Mouse (Mus musculus): ENCODE results near the gene Cacna1c. TPM values are rescaled to one million over a fixed set of nuclear protein-coding genes. Genes with fewer than 3 reads are reported as not detected.

Gene Cacna1c
- polyA plus RNA-seq, 1 experiment from 2014 or later, result 4.8 TPM

DNA sequence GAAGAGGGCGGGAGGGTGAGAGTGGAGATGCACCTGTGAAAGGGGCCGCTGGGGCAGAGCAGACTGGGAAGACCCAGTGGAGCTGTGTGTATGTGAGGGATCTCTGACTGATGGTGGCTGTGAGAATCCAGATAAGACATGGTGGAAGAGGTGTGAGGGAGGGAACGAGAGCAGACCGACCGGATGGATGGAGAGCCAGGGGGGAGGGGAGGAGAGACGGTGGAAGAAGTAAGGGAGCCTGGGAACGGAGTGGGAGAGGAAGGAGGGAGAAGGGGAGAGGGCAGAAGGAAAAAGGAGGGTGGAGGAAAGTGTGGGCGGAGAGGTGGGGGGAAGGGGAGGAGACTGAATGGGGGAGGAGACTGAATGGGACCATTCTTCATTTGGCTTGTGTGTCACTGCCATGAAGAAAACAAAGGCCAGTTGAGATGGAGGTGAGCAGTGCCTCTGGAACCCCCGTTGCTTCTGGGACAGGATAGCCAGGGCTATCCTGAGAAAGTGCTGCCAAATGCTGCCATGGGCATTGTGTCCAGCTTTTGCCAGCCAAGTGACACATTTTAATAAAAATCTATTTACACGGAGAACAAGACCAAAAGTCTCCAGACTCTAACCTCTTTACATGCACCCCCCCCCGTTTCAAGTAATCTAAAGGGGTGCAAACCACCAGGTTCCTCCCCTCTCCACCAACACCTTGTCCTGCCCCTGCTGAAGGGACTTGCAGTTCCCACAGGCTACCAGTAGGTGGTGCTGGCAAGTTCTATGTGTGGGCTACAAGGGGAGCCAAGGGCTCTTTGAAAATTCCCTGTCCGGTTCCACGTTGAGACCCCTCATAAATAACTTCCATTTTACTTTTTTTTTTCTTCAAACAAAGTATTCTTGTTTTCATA lies 273.6 kb downstream of the Cacna1c start:
- no peak overlapping the region for H3K27ac ChIP-seq (ENCODE audit: low read length)
- DNase-seq (ENCODE audit: low spot score), result peak; percentile 83
- no peak overlapping the region for H3K4me2 ChIP-seq (replicated peaks; ENCODE audit: low read depth, low read length)
- 11% methylated on average over 13 of the region's 13 CpGs for WGBS
- H3K27me3 ChIP-seq (replicated peaks; ENCODE audit: insufficient read depth, low read length), result no peaks in the 10 kb centered on the region
- H3K36me3 ChIP-seq (ENCODE audit: insufficient read depth, low read length), result no peaks in the 10 kb centered on the region
- no peak overlapping the region for H3K9ac ChIP-seq (replicated peaks; ENCODE audit: low read depth)
- ATAC-seq, result peak; percentile 76
- no peaks in the 10 kb centered on the region for H3K9me3 ChIP-seq (ENCODE audit: low read length)
- no peak overlapping the region for H3K4me3 ChIP-seq (ENCODE audit: low read depth, low read length)
- peaks cover 6% of the 10 kb centered on the region; the same call in 1 of the 2 replicates for H3K4me1 ChIP-seq (ENCODE audit: insufficient read depth, low read depth, low read length)
- TF ChIP-seq CTCF (IDR thresholded peaks at IDR 0.05) (peak; percentile 97), EP300 (IDR thresholded peaks at IDR 0.05) (no peak)

GRCm38 (mm10) chr6:118908176-118908575 lies 288.0 kb downstream of the Cacna1c start:
- H3K27me3 ChIP-seq (replicated peaks; ENCODE audit: insufficient read depth, low read length), result no peaks in the 10 kb centered on the region
- TF ChIP-seq EP300 (IDR thresholded peaks at IDR 0.05), result no peak
- TF ChIP-seq CTCF (IDR thresholded peaks at IDR 0.05), result no peak
- H3K9me3 ChIP-seq (ENCODE audit: low read length), result no peaks in the 10 kb centered on the region
- ATAC-seq (no peak), DNase-seq (ENCODE audit: low spot score) (no peak)
- WGBS, result 68% methylated on average over 4 of the region's 4 CpGs
- no peak overlapping the region for H3K4me3 ChIP-seq (ENCODE audit: low read depth, low read length)
- no peak overlapping the region for H3K4me2 ChIP-seq (replicated peaks; ENCODE audit: low read depth, low read length)
- H3K9ac ChIP-seq (replicated peaks; ENCODE audit: low read depth), result no peak overlapping the region
- H3K27ac ChIP-seq (ENCODE audit: low read length), result no peak overlapping the region
- no peaks in the 10 kb centered on the region for H3K36me3 ChIP-seq (ENCODE audit: insufficient read depth, low read length)
- H3K4me1 ChIP-seq (ENCODE audit: insufficient read depth, low read depth, low read length), result no peaks in the 10 kb centered on the region

- H3K4me2 ChIP-seq (replicated peaks; ENCODE audit: low read depth, low read length), result no peak overlapping the region
- H3K4me1 ChIP-seq (ENCODE audit: insufficient read depth, low read depth, low read length), result no peaks in the 10 kb centered on the region
- no peaks in the 10 kb centered on the region for H3K27me3 ChIP-seq (replicated peaks; ENCODE audit: insufficient read depth, low read length)
- no peaks in the 10 kb centered on the region for H3K9me3 ChIP-seq (ENCODE audit: low read length)
- no peak overlapping the region for H3K27ac ChIP-seq (ENCODE audit: low read length)
- TF ChIP-seq CTCF (IDR thresholded peaks at IDR 0.05) (no peak), EP300 (IDR thresholded peaks at IDR 0.05) (no peak)
- no peak for ATAC-seq
- H3K9ac ChIP-seq (replicated peaks; ENCODE audit: low read depth), result no peak overlapping the region
- 28% methylated on average over 1 of the region's 1 CpGs for WGBS
- no peaks in the 10 kb centered on the region for H3K36me3 ChIP-seq (ENCODE audit: insufficient read depth, low read length)
- DNase-seq (ENCODE audit: low spot score), result no peak
- H3K4me3 ChIP-seq (ENCODE audit: low read depth, low read length), result no peak overlapping the region
Measured at GRCm38 (mm10) chr6:118907704-118908103, 288.5 kb downstream of the Cacna1c start.

DNA sequence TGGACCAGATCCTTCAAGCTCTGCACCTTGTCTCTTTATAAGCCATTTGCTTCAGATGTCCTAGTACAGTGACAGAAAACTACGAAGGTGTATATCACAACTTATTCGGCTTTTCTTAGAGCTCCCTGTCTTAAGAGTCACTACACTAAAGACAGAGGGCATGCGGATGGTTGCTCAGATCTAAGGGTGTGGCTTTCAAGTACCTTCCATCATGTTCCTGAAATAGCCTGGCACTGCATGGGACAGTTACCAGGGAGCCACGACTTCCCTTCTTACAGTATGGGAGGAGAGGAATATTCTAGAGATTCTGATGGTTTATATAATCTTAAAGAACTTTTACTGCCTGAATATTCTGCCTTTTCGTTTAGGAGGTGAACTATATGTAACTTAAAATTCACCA lies 289.3 kb downstream of the Cacna1c start:
- no peak overlapping the region for H3K9ac ChIP-seq (replicated peaks; ENCODE audit: low read depth)
- H3K36me3 ChIP-seq (ENCODE audit: insufficient read depth, low read length), result no peaks in the 10 kb centered on the region
- no peak for ATAC-seq
- no peaks in the 10 kb centered on the region for H3K4me1 ChIP-seq (ENCODE audit: insufficient read depth, low read depth, low read length)
- no peak for DNase-seq (ENCODE audit: low spot score)
- H3K27me3 ChIP-seq (replicated peaks; ENCODE audit: insufficient read depth, low read length), result no peaks in the 10 kb centered on the region
- no peak overlapping the region for H3K27ac ChIP-seq (ENCODE audit: low read length)
- 73% methylated on average over 5 of the region's 5 CpGs for WGBS
- H3K9me3 ChIP-seq (ENCODE audit: low read length), result no peaks in the 10 kb centered on the region
- H3K4me3 ChIP-seq (ENCODE audit: low read depth, low read length), result no peak overlapping the region
- TF ChIP-seq CTCF (IDR thresholded peaks at IDR 0.05), result no peak
- no peak overlapping the region for H3K4me2 ChIP-seq (replicated peaks; ENCODE audit: low read depth, low read length)

DNA sequence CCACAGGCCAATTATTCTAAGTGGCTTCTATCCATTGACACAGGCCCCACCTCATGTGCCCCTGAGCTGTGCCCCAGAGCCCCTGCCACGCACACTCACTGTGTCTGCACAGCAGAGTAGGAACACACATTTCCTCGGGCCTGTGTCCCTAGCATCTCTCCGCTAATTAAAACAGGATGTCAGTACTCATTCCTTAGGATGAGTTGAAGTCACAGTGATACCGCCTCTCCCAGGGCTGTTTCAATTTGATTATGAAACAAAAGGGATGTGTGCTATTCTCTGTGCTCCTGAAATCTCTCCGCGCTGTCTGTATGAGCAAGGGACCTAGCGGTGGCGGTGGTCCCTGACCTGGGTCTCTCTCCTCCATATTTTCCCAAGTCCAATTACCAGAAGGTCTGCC lies 296.5 kb downstream of the Cacna1c start:
- no peak overlapping the region for H3K4me3 ChIP-seq (ENCODE audit: low read depth, low read length)
- WGBS, result 83% methylated on average over 8 of the region's 8 CpGs
- no peak for TF ChIP-seq EP300 (IDR thresholded peaks at IDR 0.05)
- TF ChIP-seq CTCF (IDR thresholded peaks at IDR 0.05), result no peak
- no peak overlapping the region for H3K9ac ChIP-seq (replicated peaks; ENCODE audit: low read depth)
- H3K27me3 ChIP-seq (replicated peaks; ENCODE audit: insufficient read depth, low read length), result no peaks in the 10 kb centered on the region
- H3K27ac ChIP-seq (ENCODE audit: low read length), result no peak overlapping the region
- H3K4me1 ChIP-seq (ENCODE audit: insufficient read depth, low read depth, low read length), result no peaks in the 10 kb centered on the region
- H3K36me3 ChIP-seq (ENCODE audit: insufficient read depth, low read length), result no peaks in the 10 kb centered on the region
- H3K4me2 ChIP-seq (replicated peaks; ENCODE audit: low read depth, low read length), result no peak overlapping the region
- ATAC-seq (no peak), DNase-seq (ENCODE audit: low spot score) (no peak)
- H3K9me3 ChIP-seq (ENCODE audit: low read length), result no peaks in the 10 kb centered on the region

DNA sequence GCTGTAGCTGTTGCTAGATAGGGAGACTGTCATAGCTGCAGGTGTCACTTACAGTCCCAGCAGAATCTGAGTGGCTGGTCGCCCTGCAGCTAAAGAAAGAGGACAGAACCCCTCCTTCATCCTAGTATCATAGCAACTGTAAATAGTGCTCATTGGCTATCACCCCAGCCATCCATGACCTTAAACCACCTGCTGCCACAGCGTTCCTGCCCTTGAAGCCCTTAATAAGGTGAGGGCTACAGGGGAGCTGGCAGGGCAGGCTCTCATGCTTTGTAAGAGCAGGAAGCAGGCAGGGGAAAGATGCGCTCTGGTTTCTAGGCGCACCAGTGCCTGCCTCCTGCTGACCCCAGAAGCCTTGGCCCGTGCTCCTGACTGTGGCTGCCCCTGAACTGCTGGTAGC lies 299.1 kb downstream of the Cacna1c start:
- no peaks in the 10 kb centered on the region for H3K36me3 ChIP-seq (ENCODE audit: insufficient read depth, low read length)
- no peaks in the 10 kb centered on the region for H3K9me3 ChIP-seq (ENCODE audit: low read length)
- no peak overlapping the region for H3K4me3 ChIP-seq (ENCODE audit: low read depth, low read length)
- H3K27ac ChIP-seq (ENCODE audit: low read length), result no peak overlapping the region
- H3K27me3 ChIP-seq (replicated peaks; ENCODE audit: insufficient read depth, low read length), result no peaks in the 10 kb centered on the region
- no peaks in the 10 kb centered on the region for H3K4me1 ChIP-seq (ENCODE audit: insufficient read depth, low read depth, low read length)
- no peak overlapping the region for H3K4me2 ChIP-seq (replicated peaks; ENCODE audit: low read depth, low read length)
- TF ChIP-seq CTCF (IDR thresholded peaks at IDR 0.05) (no peak), EP300 (IDR thresholded peaks at IDR 0.05) (no peak)
- 42% methylated on average over 5 of the region's 5 CpGs for WGBS
- H3K9ac ChIP-seq (replicated peaks; ENCODE audit: low read depth), result no peak overlapping the region
- no peak for DNase-seq (ENCODE audit: low spot score)
- no peak for ATAC-seq

Data from lung, postnatal 0 days (tissue).